Mouse (Mus musculus) intestine, embryonic 15.5 days (tissue): ENCODE measurements around the gene Cdc6. TPM values are rescaled to one million over a fixed set of nuclear protein-coding genes. Genes with fewer than 3 reads are reported as not detected.

Source experiments
- ATAC-seq: fragments of 200-750 bp; cut with Nextera tagmentation; 2 replicates; pipeline ENCODE4 v1.8.0; 2017; ENCODE audit warnings: moderate TSS enrichment, moderate library complexity
- H3K27ac ChIP-seq: fragments of 300-500 bp; sonication (generic); 2 replicates; pipeline ENCODE4 v1.5.1; 2015; ENCODE audit warnings: mild to moderate bottlenecking, inconsistent platforms
- H3K27me3 ChIP-seq: fragments of 300-500 bp; sonication (generic); replicated peaks from 2 replicates; pipeline ENCODE4 v1.6.1; 2015; ENCODE audit warnings: inconsistent platforms
- H3K36me3 ChIP-seq: fragments of 300-500 bp; sonication (generic); 2 replicates; pipeline ENCODE4 v1.6.1; 2015; ENCODE audit warnings: inconsistent platforms
- H3K4me1 ChIP-seq: fragments of 300-500 bp; sonication (generic); replicated peaks from 2 replicates; pipeline ENCODE4 v1.6.1; 2015; ENCODE audit warnings: inconsistent platforms
- H3K4me2 ChIP-seq: fragments of 300-500 bp; sonication (generic); replicated peaks from 2 replicates; pipeline ENCODE4 v1.6.1; 2015; ENCODE audit warnings: mild to moderate bottlenecking, inconsistent platforms
- H3K4me3 ChIP-seq: fragments of 300-500 bp; sonication (generic); replicated peaks from 2 replicates; pipeline ENCODE4 v1.5.1; 2015; ENCODE audit warnings: inconsistent platforms
- H3K9ac ChIP-seq: fragments of 300-500 bp; sonication (generic); 2 replicates; pipeline ENCODE4 v1.6.1; 2015; ENCODE audit warnings: inconsistent platforms
- H3K9me3 ChIP-seq: fragments of 300-500 bp; sonication (generic); 2 replicates; pipeline ENCODE4 v1.6.1; 2016; ENCODE audit warnings: inconsistent platforms
- WGBS: fragments of 180-500 bp; shearing (Covaris S2); methylation state at CpG from one replicate; pipeline ENCODE4 v1.1.7; 2015; 5-methylcytosine and 5-hydroxymethylcytosine counted together
- polyA plus RNA-seq: library from polyadenylated mRNA; unstranded; fragments of >200 nt; fragmentation: Nextera tagmentation; extraction: Ambion mirVana; gene quantifications from 2 replicates; pipeline ENCODE4 v1.2.1, GENCODE M21; 2015

Cdc6 gene
- polyA plus RNA-seq, 1 experiment from 2014 or later, result 26.7 TPM

GRCm38 (mm10) chr11:98941826-98942550, 34.4 kb downstream of the Cdc6 start:
- H3K4me2 ChIP-seq, result peak overlapping the region; percentile 78
- H3K27me3 ChIP-seq, result no peaks in the 10 kb centered on the region
- peak overlapping the region; percentile 82 for H3K4me3 ChIP-seq
- H3K36me3 ChIP-seq, result no peaks in the 10 kb centered on the region
- peak; percentile 32 for ATAC-seq
- 9% methylated on average over 15 of the region's 15 CpGs for WGBS
- H3K9ac ChIP-seq, result peak overlapping the region; percentile 45
- H3K27ac ChIP-seq, result peak overlapping the region; percentile 96
- H3K4me1 ChIP-seq, result peaks cover 80% of the 10 kb centered on the region
- no peaks in the 10 kb centered on the region for H3K9me3 ChIP-seq

- Histone ChIP-seq H3K9me3 (no peaks in the 10 kb centered on the region), H3K27ac (peak overlapping the region; percentile 96), H3K4me3 (peak overlapping the region; percentile 82; the same call in 1 of the 2 replicates), H3K4me2 (peak overlapping the region; percentile 78), H3K27me3 (no peaks in the 10 kb centered on the region), H3K36me3 (no peaks in the 10 kb centered on the region), H3K9ac (0 out of 2 replicates have a peak overlapping the region, but pooled peaks have one; percentile 24), H3K4me1 (peaks cover 85% of the 10 kb centered on the region)
- ATAC-seq, result no peak
- WGBS, result 37% methylated on average over 3 of the region's 3 CpGs
Measured at GRCm38 (mm10) chr11:98942555-98942922, 34.9 kb downstream of the Cdc6 start.

GRCm38 (mm10) chr11:98942923-98943641, 35.5 kb downstream of the Cdc6 start:
- Histone ChIP-seq H3K27ac (peak overlapping the region; percentile 96), H3K9me3 (no peaks in the 10 kb centered on the region), H3K27me3 (no peaks in the 10 kb centered on the region), H3K36me3 (no peaks in the 10 kb centered on the region), H3K4me1 (peaks cover 89% of the 10 kb centered on the region), H3K4me3 (no peak overlapping the region), H3K9ac (peak overlapping the region; percentile 24; the same call in 1 of the 2 replicates), H3K4me2 (peak overlapping the region; percentile 78)
- 53% methylated on average over 8 of the region's 8 CpGs for WGBS
- ATAC-seq, result no peak

- H3K27me3 ChIP-seq, result no peaks in the 10 kb centered on the region
- H3K4me2 ChIP-seq, result peak overlapping the region; percentile 78
- WGBS, result 37% methylated on average over 14 of the region's 14 CpGs
- H3K36me3 ChIP-seq, result no peaks in the 10 kb centered on the region
- peaks cover 85% of the 10 kb centered on the region for H3K4me1 ChIP-seq
- H3K9me3 ChIP-seq, result no peaks in the 10 kb centered on the region
- H3K27ac ChIP-seq, result peak overlapping the region; percentile 96
- H3K4me3 ChIP-seq, result no peak overlapping the region
- no peak for ATAC-seq
- H3K9ac ChIP-seq, result no peak overlapping the region; the same call in 1 of the 2 replicates
Measured at GRCm38 (mm10) chr11:98943741-98944461, 36.3 kb downstream of the Cdc6 start.

- H3K4me1 ChIP-seq, result peaks cover 82% of the 10 kb centered on the region
- H3K9ac ChIP-seq, result no peak overlapping the region
- no peak for ATAC-seq
- peak overlapping the region; percentile 78; the same call in 1 of the 2 replicates for H3K4me2 ChIP-seq
- WGBS, result 32% methylated on average over 11 of the region's 11 CpGs
- no peak overlapping the region for H3K27ac ChIP-seq
- H3K4me3 ChIP-seq, result no peak overlapping the region
- no peaks in the 10 kb centered on the region for H3K9me3 ChIP-seq
- H3K27me3 ChIP-seq, result no peaks in the 10 kb centered on the region
- H3K36me3 ChIP-seq, result no peaks in the 10 kb centered on the region; the same call in 1 of the 2 replicates
Measured at GRCm38 (mm10) chr11:98944897-98945604, 37.5 kb downstream of the Cdc6 start.

- Histone ChIP-seq H3K27me3 (no peaks in the 10 kb centered on the region), H3K9ac (no peak overlapping the region), H3K4me2 (no peak overlapping the region), H3K9me3 (no peaks in the 10 kb centered on the region), H3K4me1 (peaks cover 82% of the 10 kb centered on the region), H3K27ac (no peak overlapping the region), H3K36me3 (peaks cover 4% of the 10 kb centered on the region; the same call in 1 of the 2 replicates), H3K4me3 (no peak overlapping the region)
- ATAC-seq, result no peak
- WGBS, result 55% methylated on average over 3 of the region's 3 CpGs
Measured at GRCm38 (mm10) chr11:98945605-98945977, 38.0 kb downstream of the Cdc6 start.

- 54% methylated on average over 18 of the region's 18 CpGs for WGBS
- H3K4me1 ChIP-seq, result peaks cover 76% of the 10 kb centered on the region
- no peak overlapping the region for H3K27ac ChIP-seq
- no peak overlapping the region for H3K9ac ChIP-seq
- ATAC-seq, result no peak
- no peaks in the 10 kb centered on the region for H3K27me3 ChIP-seq
- peaks cover 4% of the 10 kb centered on the region; the same call in 1 of the 2 replicates for H3K36me3 ChIP-seq
- H3K9me3 ChIP-seq, result no peaks in the 10 kb centered on the region
- H3K4me2 ChIP-seq, result no peak overlapping the region
- H3K4me3 ChIP-seq, result no peak overlapping the region
Measured at GRCm38 (mm10) chr11:98947969-98948569, 40.5 kb downstream of the Cdc6 start.

- no peak for ATAC-seq
Measured at GRCm38 (mm10) chr11:98949242-98949957, 41.8 kb downstream of the Cdc6 start.

GRCm38 (mm10) chr11:98949958-98950460, 42.4 kb downstream of the Cdc6 start:
- H3K9me3 ChIP-seq, result no peaks in the 10 kb centered on the region
- H3K4me2 ChIP-seq, result no peak overlapping the region
- H3K9ac ChIP-seq, result no peak overlapping the region
- no peak overlapping the region for H3K4me3 ChIP-seq
- WGBS, result 87% methylated on average over 7 of the region's 7 CpGs
- peaks cover 4% of the 10 kb centered on the region; the same call in 1 of the 2 replicates for H3K36me3 ChIP-seq
- no peak for ATAC-seq
- H3K27ac ChIP-seq, result peak overlapping the region; percentile 70; the same call in 1 of the 2 replicates
- no peaks in the 10 kb centered on the region for H3K27me3 ChIP-seq
- H3K4me1 ChIP-seq, result peaks cover 75% of the 10 kb centered on the region

More at GRCm38 (mm10) chr11:98949242-98949957, 41.8 kb downstream of the Cdc6 start:
- Histone ChIP-seq H3K27ac (no peak overlapping the region), H3K27me3 (no peaks in the 10 kb centered on the region), H3K4me3 (no peak overlapping the region), H3K9ac (no peak overlapping the region), H3K4me2 (no peak overlapping the region), H3K9me3 (no peaks in the 10 kb centered on the region), H3K4me1 (peaks cover 75% of the 10 kb centered on the region), H3K36me3 (peaks cover 4% of the 10 kb centered on the region; the same call in 1 of the 2 replicates)
- 75% methylated on average over 12 of the region's 12 CpGs for WGBS

- no peaks in the 10 kb centered on the region for H3K27me3 ChIP-seq
- 87% methylated on average over 9 of the region's 9 CpGs for WGBS
Measured at GRCm38 (mm10) chr11:98950484-98950883, 42.9 kb downstream of the Cdc6 start.

More at GRCm38 (mm10) chr11:98950484-98950883, 42.9 kb downstream of the Cdc6 start:
- H3K36me3 ChIP-seq, result peaks cover 4% of the 10 kb centered on the region; the same call in 1 of the 2 replicates
- no peak overlapping the region for H3K9ac ChIP-seq
- no peak for ATAC-seq
- no peak overlapping the region for H3K4me3 ChIP-seq
- H3K27ac ChIP-seq, result peak overlapping the region; percentile 70
- H3K9me3 ChIP-seq, result no peaks in the 10 kb centered on the region
- H3K4me2 ChIP-seq, result no peak overlapping the region
- H3K4me1 ChIP-seq, result peaks cover 74% of the 10 kb centered on the region
